In genomic region chr2:68387824-68388582, GRCm38 (mm10) we compare ENCODE assay signal across 22 mouse cellular contexts.
DNase-seq lines count a peak whose midpoint lies in the region; ATAC-seq and TF ChIP-seq lines count a peak whose summit lies in the region.
"Had no signal": no experiment of that assay in that cellular context is flagged by ENCODE, and none has a peak within 500 bp of the region (broad histone marks: within the 10 kb centered on the region; RNA-seq: fewer than 3 reads in every experiment).

No protein-coding gene starts in this region.

- no peak for DNase-seq in intestine, embryonic 14.5 days (ENCODE audit: low spot score)
- DNase-seq in kidney, postnatal 25 days: peak; percentile 45 to 71
- no peak for DNase-seq in gastrocnemius, postnatal 4 days (ENCODE audit: low spot score in 2 of 2)
- DNase-seq in adrenal gland, postnatal 4 days (ENCODE audit: low spot score in 2 of 2): no peak
- DNase-seq in lung, postnatal 36 days: no peak
- DNase-seq: adrenal gland, postnatal 25 days; cerebellum, adult 18-20 months; cerebellum, postnatal 14 days; forebrain, postnatal 0 days; gastrocnemius, postnatal 10 days; heart, postnatal 36 days; layer of hippocampus, adult 9-11 months had no signal

- H3K4me1 ChIP-seq in intestine, embryonic 14.5 days (replicated peaks; ENCODE audit: control insufficient read depth, insufficient read depth, low read length): no peaks in the 10 kb centered on the region
- peaks cover 8% of the 10 kb centered on the region for H3K4me1 ChIP-seq in intestine, postnatal 0 days (replicated peaks; ENCODE audit: control insufficient read depth, insufficient read depth, low read length)
- peaks cover 38% of the 10 kb centered on the region for H3K4me1 ChIP-seq in kidney, embryonic 15.5 days

- H3K4me2 ChIP-seq in intestine, embryonic 14.5 days (ENCODE audit: low read length): no peak overlapping the region
- H3K4me2 ChIP-seq in intestine, postnatal 0 days (replicated peaks; ENCODE audit: low read depth): peak overlapping the region; percentile 45
- H3K4me2 ChIP-seq in kidney, embryonic 15.5 days: peak overlapping the region; percentile 12; the same call in 1 of the 2 replicates
- H3K4me2 ChIP-seq: heart, embryonic 11.5 days; hindbrain, embryonic 12.5 days; limb, embryonic 13.5 days; liver, embryonic 11.5 days; midbrain, embryonic 13.5 days had no signal

- no peak overlapping the region for H3K27ac ChIP-seq in intestine, embryonic 14.5 days (ENCODE audit: low read depth)
- H3K27ac ChIP-seq in intestine, postnatal 0 days (ENCODE audit: low read depth, low read length): no peak overlapping the region
- H3K27ac ChIP-seq in kidney, embryonic 15.5 days: peak overlapping the region; percentile 76
- H3K27ac ChIP-seq: hindbrain, embryonic 12.5 days; limb, embryonic 13.5 days; macrophage; midbrain, embryonic 13.5 days had no signal

- no peaks in the 10 kb centered on the region for H3K27me3 ChIP-seq in intestine, embryonic 14.5 days (replicated peaks; ENCODE audit: control insufficient read depth, insufficient read depth, low read length)
- no peaks in the 10 kb centered on the region for H3K27me3 ChIP-seq in intestine, postnatal 0 days (replicated peaks; ENCODE audit: control insufficient read depth, insufficient read depth, low read length)
- H3K27me3 ChIP-seq in kidney, embryonic 15.5 days: no peaks in the 10 kb centered on the region
- H3K27me3 ChIP-seq: hindbrain, embryonic 12.5 days; limb, embryonic 13.5 days; midbrain, embryonic 13.5 days had no signal

- no peak for TF ChIP-seq CTCF in intestine, postnatal 0 days (IDR thresholded peaks at IDR 0.05; ENCODE audit: low read depth)

- no peak overlapping the region for H3K4me3 ChIP-seq in intestine, embryonic 14.5 days (ENCODE audit: low read depth, low read length)
- peak overlapping the region; percentile 11; the same call in 1 of the 2 replicates for H3K4me3 ChIP-seq in intestine, postnatal 0 days (ENCODE audit: low read depth, low read length)
- no peak overlapping the region for H3K4me3 ChIP-seq in kidney, embryonic 15.5 days (replicated peaks)
- H3K4me3 ChIP-seq: erythroblast, embryonic 14.5 days; hindbrain, embryonic 12.5 days; limb, embryonic 13.5 days; midbrain, embryonic 13.5 days had no signal

- ATAC-seq in intestine, embryonic 14.5 days (replicated peaks; ENCODE audit: low FRiP score, low TSS enrichment, low read depth): peak; percentile 26; the same call in 1 of the 2 replicates
- peak; percentile 9; the same call in 1 of the 2 replicates for ATAC-seq in intestine, postnatal 0 days
- ATAC-seq in kidney, embryonic 15.5 days (replicated peaks; ENCODE audit: low FRiP score): peak; percentile 68
- ATAC-seq: CD4-positive, CD25-positive, alpha-beta regulatory T cell, adult 4 months; forebrain, postnatal 0 days; midbrain, embryonic 13.5 days had no signal

- 68% methylated on average over 14 of the region's 14 CpGs for WGBS in intestine, embryonic 14.5 days
- WGBS in intestine, postnatal 0 days: 46% methylated on average over 14 of the region's 14 CpGs
- WGBS in kidney, embryonic 15.5 days: 68% methylated on average over 14 of the region's 14 CpGs

- H3K36me3 ChIP-seq in intestine, embryonic 14.5 days (ENCODE audit: control insufficient read depth, insufficient read depth, low read length): peaks cover 19% of the 10 kb centered on the region; the same call in 1 of the 2 replicates
- H3K36me3 ChIP-seq in intestine, postnatal 0 days (ENCODE audit: control insufficient read depth, insufficient read depth): no peaks in the 10 kb centered on the region
- peaks cover 16% of the 10 kb centered on the region for H3K36me3 ChIP-seq in kidney, embryonic 15.5 days
- H3K36me3 ChIP-seq: limb, embryonic 13.5 days had no signal

- H3K9ac ChIP-seq in intestine, embryonic 14.5 days (ENCODE audit: low read length): no peak overlapping the region
- no peak overlapping the region for H3K9ac ChIP-seq in intestine, postnatal 0 days (ENCODE audit: low read depth, low read length)
- no peak overlapping the region for H3K9ac ChIP-seq in kidney, embryonic 15.5 days
- H3K9ac ChIP-seq: forebrain, postnatal 0 days; hindbrain, embryonic 12.5 days; limb, embryonic 13.5 days; midbrain, embryonic 13.5 days had no signal

- H3K9me3 ChIP-seq in intestine, embryonic 14.5 days (ENCODE audit: control insufficient read depth, low read length): no peaks in the 10 kb centered on the region
- H3K9me3 ChIP-seq in intestine, postnatal 0 days (ENCODE audit: control insufficient read depth): no peaks in the 10 kb centered on the region
- no peaks in the 10 kb centered on the region for H3K9me3 ChIP-seq in kidney, embryonic 15.5 days (replicated peaks)
- H3K9me3 ChIP-seq: hindbrain, embryonic 12.5 days; limb, embryonic 13.5 days; midbrain, embryonic 13.5 days had no signal

Comparison
In these comparisons a context has a peak if more than half of its experiments do, and no peak if none do; other contexts are left out.
1. ATAC-seq: peak in every context shown above with its lines; median percentile 68 in kidney, embryonic 15.5 days; 26 in intestine, embryonic 14.5 days; 9 in intestine, postnatal 0 days.
2. DNase-seq: peak in kidney, postnatal 25 days (2 of 2); none in intestine, embryonic 14.5 days (single experiment), gastrocnemius, postnatal 4 days (0 of 2), adrenal gland, postnatal 4 days (0 of 2) and lung, postnatal 36 days (single experiment).